Mouse (Mus musculus) lung, postnatal 36 days (tissue): ENCODE results near the gene Eif4b.
"Not testable (repeated sequence)": the region's sequence is repeated elsewhere in the genome, so short reads cannot be mapped to it uniquely, and the experiment has no call there.

Experiments
- DNase-seq: peaks from one replicate; pipeline ENCODE4 v3.0.0; 2022; ENCODE audit warnings: mixed read lengths

Gene Eif4b

GRCm38 (mm10) chr15:102077111-102077677, 3.6 kb downstream of the Eif4b start:
- no peak for DNase-seq

- DNase-seq: no peak
Observed at GRCm38 (mm10) chr15:102079221-102079620, 5.6 kb downstream of the Eif4b start.

- not testable (repeated sequence) for DNase-seq
Observed at GRCm38 (mm10) chr15:102079924-102080323, 6.4 kb downstream of the Eif4b start.

- no peak for DNase-seq
Observed at GRCm38 (mm10) chr15:102080429-102080828, 6.9 kb downstream of the Eif4b start.

GRCm38 (mm10) chr15:102082148-102082547, 8.6 kb downstream of the Eif4b start:
- DNase-seq: no peak

- no peak for DNase-seq
Observed at GRCm38 (mm10) chr15:102083028-102083427, 9.5 kb downstream of the Eif4b start.

GRCm38 (mm10) chr15:102089914-102090585, 16.5 kb downstream of the Eif4b start:
- DNase-seq: no peak

GRCm38 (mm10) chr15:102091063-102091679, 17.6 kb downstream of the Eif4b start:
- DNase-seq: peak; percentile 52

- DNase-seq: no peak
Observed at GRCm38 (mm10) chr15:102091688-102092087, 18.1 kb downstream of the Eif4b start.

- DNase-seq: peak; percentile 65
Observed at GRCm38 (mm10) chr15:102092222-102092621, 18.6 kb downstream of the Eif4b start.

GRCm38 (mm10) chr15:102094157-102094556, 20.6 kb downstream of the Eif4b start:
- DNase-seq: no peak

- no peak for DNase-seq
Observed at GRCm38 (mm10) chr15:102094988-102095387, 21.4 kb downstream of the Eif4b start.

- DNase-seq: no peak
Observed at GRCm38 (mm10) chr15:102097147-102097915, 23.8 kb downstream of the Eif4b start.

- no peak for DNase-seq
Observed at GRCm38 (mm10) chr15:102097991-102098555, 24.5 kb downstream of the Eif4b start.

GRCm38 (mm10) chr15:102099260-102099659, 25.7 kb downstream of the Eif4b start:
- no peak for DNase-seq

- no peak for DNase-seq
Observed at GRCm38 (mm10) chr15:102099771-102100160, 26.2 kb downstream of the Eif4b start.

- DNase-seq: peak; percentile 90
Observed at GRCm38 (mm10) chr15:102100161-102100981, 26.8 kb downstream of the Eif4b start, which contains the start of gene Tns2. Gene Tns2, plus strand, starts transcription at chr15:102100413.

GRCm38 (mm10) chr15:102100996-102101671, 27.6 kb downstream of the Eif4b start:
- DNase-seq: peak; percentile 67

- peak; percentile 88 for DNase-seq
Observed at GRCm38 (mm10) chr15:102101672-102102541, 28.3 kb downstream of the Eif4b start.

GRCm38 (mm10) chr15:102102548-102103121, 29.1 kb downstream of the Eif4b start:
- peak; percentile 84 for DNase-seq
